Mouse (Mus musculus): ENCODE measurements around the gene Gm15557.
A peak's percentile ranks its signal among the peaks of the same experiment; 100 is the strongest.

The Gm15557 gene

DNA sequence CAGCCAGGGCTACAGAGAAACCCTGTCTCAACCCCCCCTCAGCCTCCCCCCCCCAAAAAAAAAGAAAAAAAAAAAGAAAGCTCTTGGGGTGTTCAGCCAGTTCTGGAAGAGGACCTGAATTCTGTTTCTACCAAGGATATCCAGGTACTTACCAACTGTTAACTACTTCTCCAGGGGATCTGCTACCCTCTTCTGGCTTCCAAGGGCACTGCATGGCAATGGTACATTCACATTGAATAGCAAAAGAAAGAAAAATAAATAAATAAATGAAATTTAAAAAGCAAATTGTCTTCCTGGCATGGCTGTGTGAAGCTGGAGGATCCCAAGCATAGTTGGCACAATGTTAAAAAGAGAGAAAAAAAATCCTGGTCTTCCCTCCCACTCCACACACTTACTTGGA is 11.5 kb downstream of the Gm15557 start:
- peak; percentile 73 for DNase-seq (ENCODE audit: low spot score)

GRCm38 (mm10) chr2:155956134-155957059 is 15.9 kb downstream of the Gm15557 start, which contains the start of gene Cep250:
Gene Cep250, plus strand, starts transcription at chr2:155956458.
- DNase-seq (ENCODE audit: low spot score), result peak; percentile 92

GRCm38 (mm10) chr2:155959981-155960380 is 19.5 kb downstream of the Gm15557 start:
- DNase-seq (ENCODE audit: low spot score), result no peak

DNA sequence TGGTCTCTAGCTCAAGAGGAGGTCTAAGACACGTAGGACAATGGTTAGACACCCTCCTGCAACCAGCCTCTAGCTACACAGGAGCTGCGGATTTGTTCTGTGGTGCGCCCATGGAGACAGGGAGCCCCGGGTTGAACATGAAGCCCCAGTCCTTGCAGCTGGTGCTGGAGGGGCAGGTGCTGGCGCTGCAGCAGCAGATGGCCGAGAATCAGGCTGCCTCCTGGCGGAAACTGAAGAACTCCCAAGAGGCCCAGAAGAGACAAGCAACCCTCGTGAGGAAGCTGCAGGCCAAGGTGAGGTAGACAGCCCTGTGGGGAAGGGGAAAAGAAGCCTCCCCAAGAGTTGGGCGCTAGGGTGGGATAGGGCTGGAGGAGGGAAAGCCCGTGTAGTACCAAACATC is 21.3 kb downstream of the Gm15557 start:
- DNase-seq (ENCODE audit: low spot score), result no peak

- no peak for DNase-seq (ENCODE audit: low spot score)
Observed at GRCm38 (mm10) chr2:155962991-155963390, 22.5 kb downstream of the Gm15557 start.

- DNase-seq (ENCODE audit: low spot score), result no peak
Observed at GRCm38 (mm10) chr2:155973348-155973747, 32.8 kb downstream of the Gm15557 start.

- no peak for DNase-seq (ENCODE audit: low spot score)
Observed at GRCm38 (mm10) chr2:155974087-155974731, 33.7 kb downstream of the Gm15557 start.

GRCm38 (mm10) chr2:155979328-155979991 is 38.9 kb downstream of the Gm15557 start:
- no peak for DNase-seq (ENCODE audit: low spot score)

DNA sequence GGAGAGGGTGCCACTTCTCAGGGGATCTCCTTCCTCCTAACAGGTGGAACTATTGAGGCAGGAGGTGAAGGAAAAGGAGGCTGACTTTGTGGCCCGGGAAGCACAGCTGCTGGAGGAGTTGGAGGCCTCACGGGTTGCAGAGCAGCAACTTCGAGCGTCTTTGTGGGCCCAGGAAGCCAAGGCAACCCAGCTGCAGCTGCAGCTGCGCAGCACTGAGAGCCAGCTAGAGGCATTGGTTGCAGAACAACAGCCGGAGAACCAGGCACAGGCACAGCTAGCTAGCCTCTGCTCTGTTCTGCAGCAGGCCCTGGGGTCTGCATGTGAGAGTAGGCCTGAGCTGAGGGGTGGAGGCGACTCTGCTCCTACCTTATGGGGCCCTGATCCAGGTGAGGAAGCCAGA is 45.2 kb downstream of the Gm15557 start:
- no peak for DNase-seq (ENCODE audit: low spot score)

GRCm38 (mm10) chr2:155987131-155987530 is 46.6 kb downstream of the Gm15557 start:
- no peak for DNase-seq (ENCODE audit: low spot score)

- DNase-seq (ENCODE audit: low spot score), result no peak
Observed at GRCm38 (mm10) chr2:155989085-155989484, 48.6 kb downstream of the Gm15557 start.

DNA sequence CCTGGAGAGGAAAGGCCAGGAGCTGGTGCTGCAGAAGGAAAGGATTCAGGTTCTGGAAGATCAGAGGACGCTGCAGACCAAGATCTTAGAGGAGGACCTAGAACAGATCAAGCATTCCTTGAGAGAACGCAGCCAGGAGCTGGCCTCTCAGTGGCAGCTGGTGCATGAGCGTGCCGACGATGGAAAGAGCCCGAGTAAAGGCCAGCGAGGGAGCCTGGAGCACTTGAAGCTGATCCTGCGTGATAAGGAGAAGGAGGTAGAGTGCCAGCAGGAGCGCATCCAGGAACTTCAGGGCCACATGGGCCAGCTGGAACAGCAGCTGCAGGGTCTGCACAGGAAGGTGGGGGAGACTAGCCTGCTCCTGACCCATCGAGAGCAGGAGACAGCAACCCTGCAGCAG is 50.6 kb downstream of the Gm15557 start:
- DNase-seq (ENCODE audit: low spot score), result no peak

GRCm38 (mm10) chr2:155991863-155992321 is 51.4 kb downstream of the Gm15557 start:
- DNase-seq (ENCODE audit: low spot score), result peak; percentile 67
